Mouse (Mus musculus) testis, adult 2 months (tissue): ENCODE measurements around the gene Ermard.

Source experiments
- CTCF ChIP-seq: fragments of 200-500 bp; IDR thresholded peaks from 2 replicates; pipeline ENCODE4 v1.5.1; 2012; ENCODE audit warnings: low read depth, mild to moderate bottlenecking, inconsistent platforms, low read length, moderate library complexity; ENCODE audit not compliant: control insufficient read depth, insufficient read depth, insufficient replicate concordance
- POLR2A ChIP-seq: fragments of 200-500 bp; IDR thresholded peaks from 2 replicates; pipeline ENCODE4 v1.6.1; 2012; ENCODE audit warnings: low read depth, mild to moderate bottlenecking, inconsistent platforms, low read length, moderate library complexity; ENCODE audit not compliant: control insufficient read depth

GRCm38 (mm10) chr17:15058161-15058591 lies 17.2 kb downstream of the Ermard start:
- TF ChIP-seq CTCF = no peak
- TF ChIP-seq POLR2A = no peak
